Mouse (Mus musculus) thymus, adult 2 months (tissue): ENCODE measurements at regions not wholly inside any gene's neighbourhood (a gene's known extent, or its start where the extent isn't known, plus 50 kb on each side); places are given as distances from the start of the nearest gene placed in this dataset.

Experiments used
- CTCF ChIP-seq: fragments of 200-500 bp; IDR thresholded peaks from 2 replicates; pipeline ENCODE4 v1.5.1; 2012; ENCODE audit warnings: mild to moderate bottlenecking, control low read depth, low read length, moderate library complexity, borderline replicate concordance; ENCODE audit not compliant: control insufficient read depth, poor library complexity, insufficient read depth; ENCODE audit errors: extremely low read depth
- POLR2A ChIP-seq: fragments of 200-500 bp; IDR thresholded peaks from 2 replicates; pipeline ENCODE4 v1.6.1; 2012; ENCODE audit warnings: mild to moderate bottlenecking, low read length, control low read depth, moderate library complexity; ENCODE audit not compliant: control insufficient read depth, poor library complexity, insufficient read depth; ENCODE audit errors: extremely low read depth

GRCm38 (mm10) chr14:14513498-14513897 is 112.4 kb downstream of the Olfr721-ps1 start:
- TF ChIP-seq CTCF (no peak), POLR2A (no peak)
